Mouse (Mus musculus): ENCODE data around the gene Gtf2b. TPM values are rescaled to one million over a fixed set of nuclear protein-coding genes. Genes with fewer than 3 reads are reported as not detected.

The Gtf2b gene
- polyA plus RNA-seq, 1 experiment: 58.3 TPM

GRCm38 (mm10) chr3:142758593-142758992 lies 6.3 kb upstream of the Gtf2b start:
- TF ChIP-seq POLR2A (IDR thresholded peaks at IDR 0.05; ENCODE audit: borderline replicate concordance, extremely low read depth, insufficient read depth, insufficient read length, poor library complexity, severe bottlenecking) (no peak), CTCF (IDR thresholded peaks at IDR 0.05; ENCODE audit: borderline replicate concordance, extremely low read depth, insufficient read depth, insufficient read length) (no peak)
- no peak for DNase-seq (ENCODE audit: low read depth)

GRCm38 (mm10) chr3:142760356-142760755 lies 4.5 kb upstream of the Gtf2b start:
- TF ChIP-seq POLR2A (IDR thresholded peaks at IDR 0.05; ENCODE audit: borderline replicate concordance, extremely low read depth, insufficient read depth, insufficient read length, poor library complexity, severe bottlenecking) (no peak), CTCF (IDR thresholded peaks at IDR 0.05; ENCODE audit: borderline replicate concordance, extremely low read depth, insufficient read depth, insufficient read length) (no peak)
- no peak for DNase-seq (ENCODE audit: low read depth)

- no peak for DNase-seq (ENCODE audit: low read depth)
- TF ChIP-seq POLR2A (IDR thresholded peaks at IDR 0.05; ENCODE audit: borderline replicate concordance, extremely low read depth, insufficient read depth, insufficient read length, poor library complexity, severe bottlenecking): no peak
- TF ChIP-seq CTCF (IDR thresholded peaks at IDR 0.05; ENCODE audit: borderline replicate concordance, extremely low read depth, insufficient read depth, insufficient read length): no peak
Measured at GRCm38 (mm10) chr3:142765778-142766165, 927 bp downstream of the Gtf2b start.

- TF ChIP-seq POLR2A (IDR thresholded peaks at IDR 0.05; ENCODE audit: borderline replicate concordance, extremely low read depth, insufficient read depth, insufficient read length, poor library complexity, severe bottlenecking) (no peak), CTCF (IDR thresholded peaks at IDR 0.05; ENCODE audit: borderline replicate concordance, extremely low read depth, insufficient read depth, insufficient read length) (no peak)
- no peak for DNase-seq (ENCODE audit: low read depth)
Measured at GRCm38 (mm10) chr3:142768498-142768897, 3.7 kb downstream of the Gtf2b start.

- no peak for TF ChIP-seq CTCF (IDR thresholded peaks at IDR 0.05; ENCODE audit: borderline replicate concordance, extremely low read depth, insufficient read depth, insufficient read length)
- TF ChIP-seq POLR2A (IDR thresholded peaks at IDR 0.05; ENCODE audit: borderline replicate concordance, extremely low read depth, insufficient read depth, insufficient read length, poor library complexity, severe bottlenecking): no peak
- no peak for DNase-seq (ENCODE audit: low read depth)
Measured at GRCm38 (mm10) chr3:142770518-142770917, 5.7 kb downstream of the Gtf2b start.

GRCm38 (mm10) chr3:142773538-142774191 lies 8.8 kb downstream of the Gtf2b start:
- TF ChIP-seq CTCF (IDR thresholded peaks at IDR 0.05; ENCODE audit: borderline replicate concordance, extremely low read depth, insufficient read depth, insufficient read length): no peak
- TF ChIP-seq POLR2A (IDR thresholded peaks at IDR 0.05; ENCODE audit: borderline replicate concordance, extremely low read depth, insufficient read depth, insufficient read length, poor library complexity, severe bottlenecking): no peak
- no peak for DNase-seq (ENCODE audit: low read depth)

- no peak for DNase-seq (ENCODE audit: low read depth)
- no peak for TF ChIP-seq POLR2A (IDR thresholded peaks at IDR 0.05; ENCODE audit: borderline replicate concordance, extremely low read depth, insufficient read depth, insufficient read length, poor library complexity, severe bottlenecking)
- no peak for TF ChIP-seq CTCF (IDR thresholded peaks at IDR 0.05; ENCODE audit: borderline replicate concordance, extremely low read depth, insufficient read depth, insufficient read length)
Measured at GRCm38 (mm10) chr3:142777227-142777626, 12.4 kb downstream of the Gtf2b start.

GRCm38 (mm10) chr3:142786423-142787072 lies 21.7 kb downstream of the Gtf2b start:
- TF ChIP-seq POLR2A (IDR thresholded peaks at IDR 0.05; ENCODE audit: borderline replicate concordance, extremely low read depth, insufficient read depth, insufficient read length, poor library complexity, severe bottlenecking) (no peak), CTCF (IDR thresholded peaks at IDR 0.05; ENCODE audit: borderline replicate concordance, extremely low read depth, insufficient read depth, insufficient read length) (no peak)
- no peak for DNase-seq (ENCODE audit: low read depth)

- DNase-seq (ENCODE audit: low read depth): no peak
- TF ChIP-seq CTCF (IDR thresholded peaks at IDR 0.05; ENCODE audit: borderline replicate concordance, extremely low read depth, insufficient read depth, insufficient read length) (no peak), POLR2A (IDR thresholded peaks at IDR 0.05; ENCODE audit: borderline replicate concordance, extremely low read depth, insufficient read depth, insufficient read length, poor library complexity, severe bottlenecking) (no peak)
Measured at GRCm38 (mm10) chr3:142795587-142795986, 30.7 kb downstream of the Gtf2b start.

- TF ChIP-seq POLR2A (IDR thresholded peaks at IDR 0.05; ENCODE audit: borderline replicate concordance, extremely low read depth, insufficient read depth, insufficient read length, poor library complexity, severe bottlenecking) (no peak), CTCF (IDR thresholded peaks at IDR 0.05; ENCODE audit: borderline replicate concordance, extremely low read depth, insufficient read depth, insufficient read length) (no peak)
- DNase-seq (ENCODE audit: low read depth): no peak
Measured at GRCm38 (mm10) chr3:142811582-142811981, 46.7 kb downstream of the Gtf2b start.

- TF ChIP-seq CTCF (IDR thresholded peaks at IDR 0.05; ENCODE audit: borderline replicate concordance, extremely low read depth, insufficient read depth, insufficient read length) (no peak), POLR2A (IDR thresholded peaks at IDR 0.05; ENCODE audit: borderline replicate concordance, extremely low read depth, insufficient read depth, insufficient read length, poor library complexity, severe bottlenecking) (no peak)
- DNase-seq (ENCODE audit: low read depth): no peak
Measured at GRCm38 (mm10) chr3:142817506-142817905, 52.7 kb downstream of the Gtf2b start.

- no peak for TF ChIP-seq POLR2A (IDR thresholded peaks at IDR 0.05; ENCODE audit: borderline replicate concordance, extremely low read depth, insufficient read depth, insufficient read length, poor library complexity, severe bottlenecking)
- TF ChIP-seq CTCF (IDR thresholded peaks at IDR 0.05; ENCODE audit: borderline replicate concordance, extremely low read depth, insufficient read depth, insufficient read length): no peak
- DNase-seq (ENCODE audit: low read depth): no peak
Measured at GRCm38 (mm10) chr3:142823606-142824005, 58.8 kb downstream of the Gtf2b start.

Data from brain, embryonic 14.5 days (tissue).